Mouse (Mus musculus) heart, adult 2 months (tissue): ENCODE results near the gene Rnf185.

ENCODE experiments used
- CTCF ChIP-seq: fragments of 200-600 bp; IDR thresholded peaks from 2 replicates; pipeline ENCODE4 v1.8.1; 2022; ENCODE audit warnings: antibody characterized with exemption, mild to moderate bottlenecking, moderate library complexity
- POLR2A ChIP-seq: fragments of 200-500 bp; IDR thresholded peaks from 2 replicates; pipeline ENCODE4 v1.6.1; 2011; ENCODE audit warnings: mild to moderate bottlenecking, low read depth, low read length, control low read depth; ENCODE audit not compliant: insufficient read depth

DNA sequence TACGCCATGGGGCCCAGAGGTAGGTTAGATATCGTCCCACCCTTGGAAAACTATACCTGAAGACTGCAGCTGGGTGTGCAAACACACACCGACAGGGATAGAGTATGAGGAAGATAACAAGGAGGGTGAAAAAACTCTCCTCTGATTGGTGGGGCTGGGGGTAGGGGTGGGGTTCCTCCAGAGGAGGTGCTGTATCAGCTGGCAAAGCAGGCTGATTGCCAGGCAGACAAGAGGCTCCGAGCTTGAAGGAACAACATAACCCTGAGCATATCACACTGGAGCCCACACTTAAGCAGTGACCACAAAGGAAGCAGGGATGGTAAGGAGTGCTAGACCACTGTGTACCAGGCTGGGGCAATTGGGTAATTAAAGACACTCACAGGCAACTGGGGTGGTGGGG is 72.7 kb downstream of the Rnf185 start:
- TF ChIP-seq CTCF (no peak), POLR2A (no peak)
